8 mouse cellular contexts compared by ENCODE assay signal in the genomic region with DNA sequence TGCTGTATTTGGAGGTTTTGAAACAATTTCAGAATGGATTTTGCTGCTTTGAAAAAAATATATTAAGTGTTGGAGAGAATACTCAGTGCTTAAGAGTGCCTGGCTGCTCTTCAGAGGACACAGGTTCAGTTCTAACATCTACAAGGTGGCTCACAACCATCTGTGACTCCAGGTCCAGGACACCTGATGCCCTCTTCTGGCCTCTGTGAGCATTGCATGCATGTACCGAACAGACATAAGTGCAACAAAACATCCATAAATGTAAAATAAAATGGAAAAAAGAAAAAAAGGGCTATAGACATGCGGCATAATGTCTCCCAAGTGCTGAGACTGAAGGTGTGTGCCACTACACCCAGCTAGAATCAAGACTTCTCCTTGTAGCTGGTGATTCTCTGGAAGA. TPM values are rescaled to one million over a fixed set of nuclear protein-coding genes. Genes with fewer than 3 reads are reported as not detected.
DNase-seq lines count a peak whose midpoint lies in the region.

No protein-coding gene starts in this region.

- DNase-seq in heart, adult 18-20 months, result peak; percentile 33 to 78
- no peak for DNase-seq in heart, embryonic 10.5 days (ENCODE audit: low spot score)
- DNase-seq in urinary bladder, postnatal 25 days (ENCODE audit: low spot score), result peak; percentile 53
- no peak for DNase-seq in urinary bladder, postnatal 4 days (ENCODE audit: low spot score in 2 of 2)
- peak; percentile 76 to 89 for DNase-seq in cerebellum, postnatal 25 days
- DNase-seq in kidney, adult 9 months, result peak; percentile 73
- peak; percentile 84 for DNase-seq in lung, postnatal 36 days
- peak; percentile 71 for DNase-seq in thymus, postnatal 14 days

- WGBS in heart, embryonic 10.5 days, result 33% methylated on average over 2 of the region's 2 CpGs

- peaks cover 24% of the 10 kb centered on the region; the same call in 1 of the 2 replicates for H3K4me1 ChIP-seq in heart, embryonic 10.5 days

- no peaks in the 10 kb centered on the region for H3K27me3 ChIP-seq in heart, embryonic 10.5 days (ENCODE audit: insufficient read depth, poor library complexity, severe bottlenecking)

- H3K36me3 ChIP-seq in heart, embryonic 10.5 days, result peaks cover 23% of the 10 kb centered on the region

- no peak overlapping the region for H3K4me3 ChIP-seq in heart, embryonic 10.5 days

- no peak overlapping the region for H3K27ac ChIP-seq in heart, embryonic 10.5 days

- H3K9me3 ChIP-seq in heart, embryonic 10.5 days, result no peaks in the 10 kb centered on the region

RNA-seq across cellular contexts. Expression of gene Homez, which starts 10.2 kb away (rescaled TPM):
- total RNA-seq in heart, adult 18-20 months (2021), result 1 to 10 TPM; 4.7 to 5.5 TPM
- 10.3 and 11.0 TPM in 2 replicates for polyA plus RNA-seq in heart, embryonic 10.5 days (2016; fragmentation: Nextera tagmentation; extraction: Ambion mirVana)

RNA-seq across cellular contexts. Expression of gene Ppp1r3e, which starts 16.8 kb away (rescaled TPM):
- total RNA-seq in heart, adult 18-20 months (2021), result 1 to 10 TPM; 3.3 to 3.4 TPM
- 0.98 and 1.00 TPM in 2 replicates for polyA plus RNA-seq in heart, embryonic 10.5 days (2016; fragmentation: Nextera tagmentation; extraction: Ambion mirVana)

RNA-seq across cellular contexts. Expression of gene Bcl2l2, which starts 22.7 kb away (rescaled TPM):
- 10 to 100 TPM; 42.4 to 44.1 TPM for total RNA-seq in heart, adult 18-20 months (2021)
- 2.8 and 3.0 TPM in 2 replicates for polyA plus RNA-seq in heart, embryonic 10.5 days (2016; fragmentation: Nextera tagmentation; extraction: Ambion mirVana)

RNA-seq across cellular contexts. Expression of gene Gm20521, which starts 22.7 kb away (rescaled TPM):
- total RNA-seq in heart, adult 18-20 months (2021), result 1 to 10 TPM; 6.6 to 9.0 TPM
- not detected in 2 replicates for polyA plus RNA-seq in heart, embryonic 10.5 days (2016; fragmentation: Nextera tagmentation; extraction: Ambion mirVana)

RNA-seq across cellular contexts. Expression of gene Pabpn1, which starts 31.8 kb away (rescaled TPM):
- 10 to 100 TPM; 39.1 to 46.9 TPM for total RNA-seq in heart, adult 18-20 months (2021)
- 89.8 and 162 TPM in 2 replicates for polyA plus RNA-seq in heart, embryonic 10.5 days (2016; fragmentation: Nextera tagmentation; extraction: Ambion mirVana)

Comparison
In these comparisons a context has a peak if more than half of its experiments do, and no peak if none do; other contexts are left out.
1. DNase-seq: peak in heart, adult 18-20 months (2 of 2), urinary bladder, postnatal 25 days (single experiment), cerebellum, postnatal 25 days (2 of 2), kidney, adult 9 months (single experiment), lung, postnatal 36 days (single experiment) and thymus, postnatal 14 days (single experiment); none in heart, embryonic 10.5 days (single experiment) and urinary bladder, postnatal 4 days (0 of 2).